Mouse (Mus musculus): ENCODE data around the gene Ciao2b. TPM values are rescaled to one million over a fixed set of nuclear protein-coding genes. Genes with fewer than 3 reads are reported as not detected.

The Ciao2b gene
- polyA plus RNA-seq, 1 experiment from 2014 or later = 117 TPM

DNA sequence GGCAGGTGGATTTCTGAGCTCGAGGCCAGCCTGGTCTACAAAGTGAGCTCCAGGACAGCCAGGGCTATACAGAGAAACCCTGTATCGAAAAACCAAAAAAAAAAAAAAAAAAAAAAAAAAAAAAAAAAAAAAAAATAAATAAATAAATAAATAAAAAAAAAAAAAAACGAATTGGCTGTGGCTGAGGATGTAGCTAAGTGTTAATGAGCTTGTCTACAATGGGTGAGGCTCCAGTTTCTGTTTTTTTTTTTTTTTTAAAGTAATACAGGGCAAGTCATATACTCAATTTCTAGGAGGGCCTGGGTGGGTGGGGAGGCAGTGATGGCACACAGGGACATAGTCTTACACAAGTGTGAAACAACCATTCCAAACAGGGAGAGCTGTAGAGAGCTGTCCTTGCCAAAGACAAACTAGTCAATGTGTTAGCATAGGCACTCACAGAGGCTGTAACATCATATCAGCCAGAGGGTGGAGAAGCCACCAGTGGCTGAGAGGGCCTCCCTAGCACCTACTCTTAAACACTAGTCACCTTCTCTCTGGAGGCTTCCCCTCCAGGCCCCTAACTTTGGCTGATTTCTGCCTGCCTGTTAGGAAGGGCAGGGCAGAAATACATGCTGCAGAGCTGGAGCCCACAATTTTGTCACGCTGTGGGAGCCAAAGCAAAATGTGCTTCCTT lies 14.6 kb downstream of the Ciao2b start:
- DNase-seq (ENCODE audit: low read depth, low spot score) (no peak), ATAC-seq (no peak)
- POLR2A ChIA-PET = interaction anchor here (0.6 kb wide), 1 partner anchor 195 kb away, joined by 4 read pairs; no protein-coding TSS in a partner anchor
- TF ChIP-seq CTCF (IDR thresholded peaks at IDR 0.05) = no peak
- CTCF ChIA-PET = interaction anchor here (1.0 to 1.7 kb wide), 3 partner anchors 9 to 25 kb away, joined by 3 to 6 read pairs (median 4); no protein-coding TSS in a partner anchor
- H3K27me3 ChIP-seq = no peaks in the 10 kb centered on the region
- in situ Hi-C loops (cut with MboI; ENCODE audit: low pct_unique_long_range_greater_than_20kb) = no loop called here

DNA sequence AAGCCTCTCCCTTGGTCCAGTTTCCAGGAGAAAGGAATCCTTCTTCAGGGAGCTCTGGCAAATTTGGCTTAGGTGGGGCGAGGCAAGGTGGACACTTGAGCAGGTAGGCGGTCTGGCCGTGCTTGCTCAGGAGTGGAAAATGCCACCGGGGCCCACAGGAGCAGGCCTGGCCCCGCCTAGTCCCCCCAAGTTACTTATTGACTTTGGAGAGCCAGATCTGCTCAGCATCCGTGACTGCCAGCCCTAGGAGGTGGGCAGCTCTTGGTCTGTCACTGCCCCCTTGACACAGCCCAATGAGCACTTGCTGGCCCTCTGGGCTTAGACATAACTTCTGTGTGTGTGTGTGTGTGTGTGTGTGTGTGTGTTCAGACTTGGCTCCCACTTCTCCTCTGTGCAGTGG lies 17.6 kb downstream of the Ciao2b start, which contains the start of gene Cdh16:
TSS of gene Cdh16 (minus strand) at position 236 of the 400 bp plus-strand sequence.
- DNase-seq (ENCODE audit: low read depth, low spot score) (peak; percentile 61), ATAC-seq (peak; percentile 88)
- TF ChIP-seq CTCF (IDR thresholded peaks at IDR 0.05) = no peak
- ChIA-PET POLR2A (interaction anchor here (0.7 to 3.6 kb wide), 4 partner anchors 11 to 17 kb away, joined by 4 to 10 read pairs (median 6); no protein-coding TSS in a partner anchor), CTCF (interaction anchor here (0.8 to 3.0 kb wide), 4 partner anchors 16 to 20 kb away, joined by 3 to 15 read pairs (median 4); no protein-coding TSS in a partner anchor)
- in situ Hi-C loops (cut with MboI; ENCODE audit: low pct_unique_long_range_greater_than_20kb) = no loop called here
- no peaks in the 10 kb centered on the region for H3K27me3 ChIP-seq

DNA sequence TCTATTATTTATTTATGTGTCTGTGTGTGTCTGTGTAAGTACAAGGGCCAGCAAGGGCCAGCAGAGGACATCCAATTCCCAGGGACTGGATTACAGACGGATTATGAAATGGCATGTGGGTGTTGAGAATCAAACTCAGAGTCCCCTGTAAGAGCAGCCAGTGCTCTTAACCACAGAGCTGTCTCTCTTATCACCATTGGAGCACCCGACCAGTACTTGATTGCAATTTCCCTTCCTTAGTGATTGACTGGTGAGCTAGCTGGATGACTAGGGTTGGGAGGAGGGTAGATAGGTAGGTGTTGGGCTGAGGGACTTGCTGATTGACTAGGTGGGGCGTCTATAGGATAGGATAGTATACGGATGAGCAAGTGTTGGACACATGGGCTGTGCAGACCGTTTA lies 21.0 kb downstream of the Ciao2b start:
- ChIA-PET CTCF (interaction anchor here (0.9 to 2.0 kb wide), 8 partner anchors 9 to 22 kb away, joined by 3 to 7 read pairs (median 4); partner anchors contain the start of gene Rrad), POLR2A (interaction anchor here (1.1 kb wide), 1 partner anchor 16 kb away, joined by 3 read pairs; no protein-coding TSS in a partner anchor)
- no peak for ATAC-seq
- H3K27me3 ChIP-seq = no peaks in the 10 kb centered on the region
- DNase-seq (ENCODE audit: low read depth, low spot score) = no peak
- in situ Hi-C loops (cut with MboI; ENCODE audit: low pct_unique_long_range_greater_than_20kb) = no loop called here
- TF ChIP-seq CTCF (IDR thresholded peaks at IDR 0.05) = no peak

DNA sequence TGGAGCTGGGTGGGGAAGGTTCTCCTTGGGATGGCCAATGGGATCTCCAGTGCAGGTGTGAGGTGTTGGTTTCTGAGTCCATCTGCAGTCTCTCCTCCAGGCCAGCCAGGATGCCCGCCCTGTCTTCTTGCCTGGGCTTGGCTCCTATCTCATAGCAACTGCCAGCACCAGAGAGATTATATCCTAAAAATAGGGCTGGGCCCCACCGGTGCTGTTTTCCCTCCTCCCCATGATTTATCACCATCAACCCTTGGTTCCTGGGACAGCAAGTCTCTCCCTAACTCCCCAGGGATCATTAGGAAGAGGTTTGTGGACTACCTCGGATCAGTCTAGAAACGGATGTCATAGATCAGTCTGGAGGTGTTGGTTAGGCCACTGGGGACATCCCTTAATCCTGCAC lies 28.6 kb downstream of the Ciao2b start:
- ChIA-PET POLR2A (interaction anchor here (2.5 kb wide), 1 partner anchor 11 kb away, joined by 7 read pairs; the partner anchor contains the start of gene Cdh16), CTCF (interaction anchor here (1.6 kb wide), 1 partner anchor 10 kb away, joined by 7 read pairs; no protein-coding TSS in a partner anchor)
- ATAC-seq = no peak
- no peak for DNase-seq (ENCODE audit: low read depth, low spot score)
- in situ Hi-C loops (cut with MboI; ENCODE audit: low pct_unique_long_range_greater_than_20kb) = no loop called here
- no peak for TF ChIP-seq CTCF (IDR thresholded peaks at IDR 0.05)
- H3K27me3 ChIP-seq = no peaks in the 10 kb centered on the region

DNA sequence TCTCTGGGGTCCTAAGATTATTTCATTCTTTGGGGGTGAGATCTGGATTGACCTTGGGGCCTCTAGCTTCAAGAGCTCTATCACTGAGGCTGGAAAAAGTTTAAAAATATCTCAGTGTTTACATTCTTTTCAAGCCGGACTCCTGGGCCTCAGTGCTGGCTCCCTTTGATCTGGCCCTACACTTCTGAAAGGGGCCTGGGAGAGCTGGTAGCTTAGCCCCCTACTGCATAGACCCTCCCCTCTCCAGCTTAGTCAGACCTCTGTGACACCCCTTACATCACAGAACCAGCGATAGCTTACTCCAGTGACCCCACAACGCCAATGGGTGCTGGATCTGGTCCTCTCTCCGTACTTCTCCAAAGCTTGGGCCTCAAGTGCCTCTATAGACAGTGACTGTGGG lies 30.2 kb downstream of the Ciao2b start:
- in situ Hi-C loops (cut with MboI; ENCODE audit: low pct_unique_long_range_greater_than_20kb) = no loop called here
- ChIA-PET POLR2A (interaction anchor here (0.7 to 2.5 kb wide), 4 partner anchors 8 to 26 kb away, joined by 3 to 7 read pairs (median 4); partner anchors contain the start of genes Cdh16 and Rrad), CTCF (interaction anchor here (1.0 to 2.1 kb wide), 3 partner anchors 9 to 24 kb away, joined by 3 to 8 read pairs (median 4); no protein-coding TSS in a partner anchor)
- H3K27me3 ChIP-seq = no peaks in the 10 kb centered on the region
- TF ChIP-seq CTCF (IDR thresholded peaks at IDR 0.05) = no peak
- ATAC-seq = no peak
- no peak for DNase-seq (ENCODE audit: low read depth, low spot score)

DNA sequence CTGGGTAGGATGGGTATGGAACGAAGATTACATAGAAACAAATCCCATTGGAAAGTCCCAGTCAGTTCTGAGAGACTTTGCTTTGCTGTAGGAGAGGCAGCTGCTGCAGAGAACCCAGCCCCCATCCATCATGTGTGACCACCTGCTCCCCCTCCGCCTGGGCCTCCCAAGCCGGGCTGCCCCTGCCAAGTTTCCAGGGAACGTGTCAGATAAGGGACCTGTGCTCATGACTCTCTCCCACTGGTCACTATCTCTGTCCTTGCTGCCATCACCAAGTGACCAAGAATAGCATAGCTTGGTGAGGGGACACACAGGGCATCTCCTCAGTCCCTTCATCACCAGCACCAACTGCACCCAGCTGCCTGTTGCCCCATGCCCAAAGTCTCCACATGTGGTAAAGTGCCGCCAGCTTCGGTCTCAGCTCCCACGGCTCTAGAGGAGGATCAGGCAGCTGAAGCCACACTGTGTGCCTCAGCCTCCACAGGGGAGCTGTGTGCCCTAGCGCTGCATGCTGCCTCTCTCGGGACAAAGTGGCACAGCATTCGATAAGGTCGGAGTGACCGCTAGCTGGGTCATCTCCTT lies 31.5 kb downstream of the Ciao2b start:
- DNase-seq (ENCODE audit: low read depth, low spot score) = no peak
- ChIA-PET CTCF (interaction anchor here (0.9 to 2.1 kb wide), 2 partner anchors 8 to 18 kb away, joined by 3 to 8 read pairs; no protein-coding TSS in a partner anchor), POLR2A (no interaction called here)
- H3K27me3 ChIP-seq = no peaks in the 10 kb centered on the region
- in situ Hi-C loops (cut with MboI; ENCODE audit: low pct_unique_long_range_greater_than_20kb) = no loop called here
- no peak for TF ChIP-seq CTCF (IDR thresholded peaks at IDR 0.05)
- no peak for ATAC-seq

DNA sequence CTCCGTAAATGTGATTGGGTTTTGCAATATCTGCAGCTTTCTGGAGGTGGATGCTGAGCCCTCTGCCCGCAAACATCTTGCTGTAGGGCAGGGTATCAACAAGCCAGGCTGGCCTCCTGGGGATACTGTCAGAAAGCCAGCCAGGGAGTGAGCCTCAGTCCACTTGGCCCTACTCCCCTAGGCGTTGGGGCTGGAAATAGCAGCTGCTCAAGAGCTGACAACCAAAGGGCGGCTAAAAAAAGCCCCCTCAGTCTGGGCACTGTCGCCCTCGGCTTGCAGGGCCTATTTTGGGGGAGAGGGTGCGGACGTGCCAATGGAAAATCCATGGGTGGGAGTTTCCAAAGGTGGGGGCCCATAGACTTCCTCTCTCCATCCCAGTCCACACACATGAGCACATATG lies 32.5 kb downstream of the Ciao2b start:
- ChIA-PET CTCF (no interaction called here), POLR2A (interaction anchor here (0.7 to 0.8 kb wide), 2 partner anchors 11 to 28 kb away, joined by 3 read pairs; no protein-coding TSS in a partner anchor)
- TF ChIP-seq CTCF (IDR thresholded peaks at IDR 0.05) = no peak
- DNase-seq (ENCODE audit: low read depth, low spot score) (no peak), ATAC-seq (no peak)
- H3K27me3 ChIP-seq = no peaks in the 10 kb centered on the region
- in situ Hi-C loops (cut with MboI; ENCODE audit: low pct_unique_long_range_greater_than_20kb) = no loop called here

DNA sequence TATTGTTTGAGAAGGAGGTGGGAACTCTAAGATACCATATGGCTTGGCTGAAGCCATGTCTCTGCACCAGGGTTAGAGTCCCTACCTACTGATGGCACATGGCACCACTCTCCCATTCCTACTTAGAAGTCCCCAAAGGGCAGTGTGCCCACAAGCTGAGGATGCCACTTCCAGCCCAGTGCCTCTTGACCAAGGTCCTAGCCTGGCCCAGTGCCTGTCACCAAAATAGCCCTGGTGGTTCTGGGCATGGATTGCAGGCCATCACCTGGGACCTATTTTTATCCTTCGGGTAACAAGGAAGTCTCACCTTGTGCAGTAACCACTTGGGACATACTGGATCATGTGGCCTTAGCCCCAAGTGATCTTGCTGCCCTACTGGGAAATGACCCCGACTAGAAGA lies 33.8 kb downstream of the Ciao2b start:
- CTCF ChIA-PET = interaction anchor here (1.2 to 3.5 kb wide), 3 partner anchors 12 to 37 kb away, joined by 3 to 15 read pairs (median 3); no protein-coding TSS in a partner anchor
- ATAC-seq (no peak), DNase-seq (ENCODE audit: low read depth, low spot score) (no peak)
- TF ChIP-seq CTCF (IDR thresholded peaks at IDR 0.05) = no peak
- in situ Hi-C loops (cut with MboI; ENCODE audit: low pct_unique_long_range_greater_than_20kb) = no loop called here
- POLR2A ChIA-PET = interaction anchor here (1.9 kb wide), 1 partner anchor 15 kb away, joined by 10 read pairs; the partner anchor contains the start of gene Cdh16
- no peaks in the 10 kb centered on the region for H3K27me3 ChIP-seq

DNA sequence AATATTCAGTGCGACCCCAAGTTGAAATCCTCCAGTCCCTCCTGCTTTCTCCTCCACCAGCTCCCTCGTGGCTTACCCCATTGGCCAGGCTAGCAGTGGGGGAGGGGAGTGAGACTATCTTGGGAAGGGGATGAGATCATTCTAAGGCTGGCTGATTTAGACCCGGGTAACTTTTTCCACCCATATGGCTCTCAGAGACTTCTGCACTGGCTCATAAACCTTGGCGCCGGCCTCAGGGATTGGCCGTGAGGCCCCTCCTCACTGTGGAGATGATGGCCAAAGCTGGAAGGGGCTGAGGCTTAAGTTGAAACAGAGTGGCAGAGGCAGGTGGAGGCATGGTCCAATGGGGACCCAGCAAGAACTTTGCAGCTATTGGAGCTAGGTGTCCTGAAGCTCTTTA lies 35.4 kb downstream of the Ciao2b start:
- no peak for DNase-seq (ENCODE audit: low read depth, low spot score)

DNA sequence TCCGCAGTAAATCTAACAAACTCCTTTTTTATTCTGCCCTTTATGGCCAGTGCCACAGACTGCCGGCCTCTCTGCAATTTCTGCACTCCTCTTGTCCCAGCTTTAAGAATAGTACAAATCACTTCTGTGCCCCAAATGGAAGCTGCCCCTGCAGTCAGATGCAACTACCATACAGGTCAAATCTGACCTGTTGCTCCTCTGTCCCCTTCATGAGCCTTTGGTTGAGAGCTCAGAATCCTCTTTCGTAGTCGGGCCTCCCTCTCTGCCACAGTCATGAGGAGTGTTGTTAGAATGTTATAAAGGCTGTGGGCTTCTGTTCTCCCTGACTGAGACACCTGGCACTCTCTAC lies 38.5 kb downstream of the Ciao2b start:
- no peak for ATAC-seq
- TF ChIP-seq CTCF (IDR thresholded peaks at IDR 0.05) = no peak
- H3K27me3 ChIP-seq = no peaks in the 10 kb centered on the region
- POLR2A ChIA-PET = no interaction called here
- no peak for DNase-seq (ENCODE audit: low read depth, low spot score)
- in situ Hi-C loops (cut with MboI; ENCODE audit: low pct_unique_long_range_greater_than_20kb) = no loop called here
- CTCF ChIA-PET = interaction anchor here (0.8 to 3.7 kb wide), 18 partner anchors 8 to 68 kb away, joined by 3 to 44 read pairs (median 7); partner anchors contain the start of genes Cdh16, Ciao2b, Pdp2 and Rrad

More for the DNA sequence above, 35.4 kb downstream of the Ciao2b start:
- no peaks in the 10 kb centered on the region for H3K27me3 ChIP-seq
- CTCF ChIA-PET = interaction anchor here (1.4 to 3.5 kb wide), 2 partner anchors 18 to 38 kb away, joined by 3 to 15 read pairs; partner anchors contain the start of gene Cdh16
- peak; percentile 31 for ATAC-seq
- TF ChIP-seq CTCF (IDR thresholded peaks at IDR 0.05) = no peak
- in situ Hi-C loops (cut with MboI; ENCODE audit: low pct_unique_long_range_greater_than_20kb) = no loop called here
- POLR2A ChIA-PET = interaction anchor here (0.5 to 1.9 kb wide), 2 partner anchors 17 to 99 kb away, joined by 3 to 10 read pairs; partner anchors contain the start of gene Cdh16
